Mouse (Mus musculus) lung, adult 2 months (tissue): Measurements from ENCODE around the gene Amigo1.

Experiments
- CTCF ChIP-seq: fragments of 200-500 bp; IDR thresholded peaks from 2 replicates; pipeline ENCODE4 v1.5.1; 2011; ENCODE audit warnings: mild to moderate bottlenecking, low read length, control low read depth; ENCODE audit not compliant: insufficient read depth
- POLR2A ChIP-seq: fragments of 200-500 bp; IDR thresholded peaks from 2 replicates; pipeline ENCODE4 v1.6.1; 2011; ENCODE audit warnings: low read depth, mild to moderate bottlenecking, control low read depth, low read length, borderline replicate concordance; ENCODE audit errors: extremely low read depth

GRCm38 (mm10) chr3:108197066-108197497 is 10.9 kb downstream of the Amigo1 start:
- no peak for TF ChIP-seq CTCF
- TF ChIP-seq POLR2A, result no peak
